Mouse (Mus musculus): ENCODE measurements around the gene Zbtb16. TPM values are rescaled to one million over a fixed set of nuclear protein-coding genes. Genes with fewer than 3 reads are reported as not detected.

Gene Zbtb16
- polyA plus RNA-seq, 1 experiment from 2014 or later = 2.3 TPM

DNA sequence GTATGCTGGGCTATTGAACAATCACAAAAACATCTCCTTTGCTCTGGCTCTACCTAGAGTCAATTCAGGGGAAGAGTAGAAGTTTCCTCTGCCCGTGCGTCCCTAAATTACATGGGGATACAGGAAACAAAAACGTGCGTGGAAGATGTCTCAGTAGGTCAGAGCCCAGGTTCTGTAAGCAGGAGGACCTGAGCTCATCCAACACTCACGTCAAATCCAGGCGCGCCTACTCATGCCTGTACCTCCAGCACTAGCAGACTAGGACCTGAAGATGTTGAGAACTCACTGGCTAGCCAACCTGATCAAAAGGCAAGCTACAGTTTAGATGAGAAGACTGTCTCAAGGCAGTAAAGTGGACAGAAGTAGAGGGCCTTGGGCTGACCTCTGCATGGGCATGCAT lies 198.9 kb downstream of the Zbtb16 start:
- no peak for DNase-seq (ENCODE audit: low spot score)

DNA sequence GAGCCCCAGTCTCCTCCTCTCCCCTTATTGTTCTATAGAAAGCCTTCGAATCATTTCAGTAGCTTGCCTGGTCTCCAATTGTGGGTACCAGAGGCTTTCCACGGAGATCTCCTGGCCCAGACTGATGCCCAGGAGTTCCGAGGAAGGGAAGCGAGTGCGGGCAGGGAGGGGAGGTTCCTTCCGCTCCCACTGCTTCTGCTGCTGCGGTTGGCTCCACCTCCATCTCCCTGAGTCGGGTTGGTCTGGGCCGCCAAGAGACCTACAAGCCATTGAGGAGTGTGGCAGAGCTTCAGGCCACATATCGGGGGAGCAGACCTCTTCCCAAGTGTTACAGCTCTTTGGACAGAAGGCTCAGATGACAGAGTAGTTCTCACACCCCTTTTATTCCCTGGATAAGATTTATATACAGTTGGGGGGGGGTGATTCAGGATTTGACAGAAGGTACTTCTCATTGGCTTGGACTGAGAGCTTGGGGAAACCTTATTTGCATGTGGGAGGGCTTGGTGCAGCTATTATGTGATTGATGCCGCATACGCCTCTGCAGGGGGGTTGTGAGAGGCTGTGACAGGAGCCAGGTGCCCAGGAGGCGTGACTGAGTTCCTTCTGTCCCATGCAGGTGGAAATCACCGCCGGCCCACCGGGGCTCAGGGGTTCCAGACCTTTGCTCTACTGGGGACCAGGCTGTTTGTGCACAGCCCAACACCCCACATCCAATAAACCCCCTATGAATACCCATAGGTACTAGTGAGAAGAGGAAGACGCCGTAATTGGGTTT lies 200.3 kb downstream of the Zbtb16 start:
- 48% methylated on average over 18 of the region's 18 CpGs for WGBS
- no peak for DNase-seq (ENCODE audit: low spot score)
- no peaks in the 10 kb centered on the region for H3K9me3 ChIP-seq (replicated peaks; ENCODE audit: control insufficient read depth, low read length)
- no peaks in the 10 kb centered on the region for H3K36me3 ChIP-seq (ENCODE audit: control insufficient read depth, insufficient read depth, low read length)
- no peak overlapping the region for H3K4me2 ChIP-seq (ENCODE audit: low read length)
- H3K27ac ChIP-seq (ENCODE audit: low read depth, low read length) = no peak overlapping the region
- H3K9ac ChIP-seq (ENCODE audit: low read length) = no peak overlapping the region
- H3K27me3 ChIP-seq (replicated peaks; ENCODE audit: control insufficient read depth, insufficient read depth, low read length) = 0 out of 2 replicates have a peak, but pooled peaks cover 7% of the 10 kb centered on the region
- H3K4me1 ChIP-seq (ENCODE audit: control insufficient read depth, insufficient read depth, low read length) = no peaks in the 10 kb centered on the region
- no peak overlapping the region for H3K4me3 ChIP-seq (ENCODE audit: low read depth, low read length)
- ATAC-seq = no peak

More for the DNA sequence above, 198.9 kb downstream of the Zbtb16 start:
- Histone ChIP-seq H3K27ac (ENCODE audit: low read depth, low read length) (no peak overlapping the region), H3K36me3 (ENCODE audit: control insufficient read depth, insufficient read depth, low read length) (no peaks in the 10 kb centered on the region), H3K9ac (ENCODE audit: low read length) (no peak overlapping the region), H3K27me3 (replicated peaks; ENCODE audit: control insufficient read depth, insufficient read depth, low read length) (0 out of 2 replicates have a peak, but pooled peaks cover 7% of the 10 kb centered on the region), H3K9me3 (replicated peaks; ENCODE audit: control insufficient read depth, low read length) (no peaks in the 10 kb centered on the region), H3K4me3 (ENCODE audit: low read depth, low read length) (no peak overlapping the region), H3K4me2 (ENCODE audit: low read length) (no peak overlapping the region), H3K4me1 (ENCODE audit: control insufficient read depth, insufficient read depth, low read length) (no peaks in the 10 kb centered on the region)
- 91% methylated on average over 7 of the region's 7 CpGs for WGBS
- no peak for ATAC-seq

DNA sequence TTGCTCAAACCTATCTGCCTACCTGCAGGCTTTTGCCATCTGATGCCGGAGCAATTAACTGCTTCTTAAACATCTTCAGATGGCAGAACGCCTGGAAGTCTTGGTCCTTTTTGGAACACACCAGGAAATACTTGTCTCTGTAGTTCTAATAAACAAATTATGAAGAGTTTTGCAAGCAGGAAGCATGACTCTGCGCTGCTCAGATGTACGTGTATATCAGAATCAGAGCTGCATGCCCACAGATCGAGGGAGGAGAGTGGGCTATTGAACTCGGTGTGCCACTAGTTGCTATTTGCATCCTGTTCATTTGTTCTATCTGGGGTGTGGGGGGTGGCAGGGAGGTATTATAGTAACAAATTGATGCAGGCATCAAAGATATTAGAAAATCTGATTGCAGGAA lies 202.9 kb downstream of the Zbtb16 start:
- Histone ChIP-seq H3K27ac (ENCODE audit: low read depth, low read length) (no peak overlapping the region), H3K9me3 (replicated peaks; ENCODE audit: control insufficient read depth, low read length) (no peaks in the 10 kb centered on the region), H3K4me2 (ENCODE audit: low read length) (no peak overlapping the region), H3K36me3 (ENCODE audit: control insufficient read depth, insufficient read depth, low read length) (no peaks in the 10 kb centered on the region), H3K9ac (ENCODE audit: low read length) (no peak overlapping the region), H3K27me3 (replicated peaks; ENCODE audit: control insufficient read depth, insufficient read depth, low read length) (no peaks in the 10 kb centered on the region), H3K4me1 (ENCODE audit: control insufficient read depth, insufficient read depth, low read length) (no peaks in the 10 kb centered on the region), H3K4me3 (ENCODE audit: low read depth, low read length) (no peak overlapping the region)
- 81% methylated on average over 6 of the region's 6 CpGs for WGBS
- ATAC-seq (no peak), DNase-seq (ENCODE audit: low spot score) (no peak)

DNA sequence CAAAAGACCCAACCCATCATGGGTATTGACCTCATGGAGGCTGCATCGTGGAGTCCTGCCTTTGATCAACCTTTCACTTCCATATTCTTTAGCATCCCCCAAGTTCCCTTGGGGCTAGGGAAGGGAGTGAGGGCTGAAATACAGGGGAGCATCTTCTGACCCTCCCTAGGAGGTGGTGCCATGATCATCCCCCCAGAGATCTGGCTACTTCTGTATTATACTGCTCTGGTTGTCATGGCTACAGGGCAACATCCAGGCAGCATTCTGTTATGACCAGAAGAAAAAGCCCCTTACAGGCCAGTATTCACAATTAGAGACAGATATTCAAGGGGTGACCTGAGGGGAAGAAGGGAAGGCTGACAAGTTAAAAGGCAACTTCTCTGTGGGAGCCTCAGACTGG lies 216.8 kb downstream of the Zbtb16 start:
- H3K4me3 ChIP-seq (ENCODE audit: low read depth, low read length) = no peak overlapping the region
- H3K9me3 ChIP-seq (replicated peaks; ENCODE audit: control insufficient read depth, low read length) = no peaks in the 10 kb centered on the region
- H3K9ac ChIP-seq (ENCODE audit: low read length) = no peak overlapping the region
- H3K27ac ChIP-seq (ENCODE audit: low read depth, low read length) = no peak overlapping the region
- no peak overlapping the region for H3K4me2 ChIP-seq (ENCODE audit: low read length)
- ATAC-seq (no peak), DNase-seq (ENCODE audit: low spot score) (no peak)
- H3K4me1 ChIP-seq (ENCODE audit: control insufficient read depth, insufficient read depth, low read length) = no peaks in the 10 kb centered on the region
- H3K36me3 ChIP-seq (ENCODE audit: control insufficient read depth, insufficient read depth, low read length) = no peaks in the 10 kb centered on the region
- H3K27me3 ChIP-seq (replicated peaks; ENCODE audit: control insufficient read depth, insufficient read depth, low read length) = no peaks in the 10 kb centered on the region
- WGBS = 73% methylated on average over 1 of the region's 1 CpGs

GRCm38 (mm10) chr9:48618589-48618988 lies 217.4 kb downstream of the Zbtb16 start:
- peak; percentile 66; the same call in 1 of the 2 replicates for ATAC-seq
- Histone ChIP-seq H3K9me3 (replicated peaks; ENCODE audit: control insufficient read depth, low read length) (no peaks in the 10 kb centered on the region), H3K4me2 (ENCODE audit: low read length) (0 out of 2 replicates have a peak overlapping the region, but pooled peaks have one; percentile 18), H3K27me3 (replicated peaks; ENCODE audit: control insufficient read depth, insufficient read depth, low read length) (no peaks in the 10 kb centered on the region), H3K4me1 (ENCODE audit: control insufficient read depth, insufficient read depth, low read length) (no peaks in the 10 kb centered on the region), H3K36me3 (ENCODE audit: control insufficient read depth, insufficient read depth, low read length) (no peaks in the 10 kb centered on the region), H3K4me3 (ENCODE audit: low read depth, low read length) (no peak overlapping the region), H3K9ac (ENCODE audit: low read length) (no peak overlapping the region), H3K27ac (ENCODE audit: low read depth, low read length) (no peak overlapping the region)
- peak; percentile 92 for DNase-seq (ENCODE audit: low spot score)
- 22% methylated on average over 6 of the region's 6 CpGs for WGBS

DNA sequence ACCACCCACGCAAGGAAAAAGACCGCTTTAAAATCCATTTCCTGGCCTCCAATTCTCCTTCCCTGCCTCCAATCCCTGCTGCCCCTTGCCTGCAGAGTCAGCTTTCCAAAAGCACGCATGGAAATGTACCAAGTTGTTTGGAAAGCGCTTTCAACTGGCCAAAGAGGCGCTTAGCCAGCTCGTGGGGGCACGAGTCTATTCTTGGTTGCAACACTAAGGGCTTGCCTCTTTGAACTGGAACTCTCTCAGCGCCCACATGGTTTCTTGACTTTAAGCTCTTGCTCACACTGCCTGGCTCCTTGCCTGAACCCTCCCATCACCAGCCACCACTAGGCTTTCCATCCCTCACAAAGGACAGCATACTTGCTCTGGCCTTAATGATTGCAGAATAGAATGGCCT lies 217.9 kb downstream of the Zbtb16 start:
- Histone ChIP-seq H3K9me3 (replicated peaks; ENCODE audit: control insufficient read depth, low read length) (no peaks in the 10 kb centered on the region), H3K4me1 (ENCODE audit: control insufficient read depth, insufficient read depth, low read length) (no peaks in the 10 kb centered on the region), H3K36me3 (ENCODE audit: control insufficient read depth, insufficient read depth, low read length) (no peaks in the 10 kb centered on the region), H3K9ac (ENCODE audit: low read length) (no peak overlapping the region), H3K4me2 (ENCODE audit: low read length) (no peak overlapping the region), H3K27me3 (replicated peaks; ENCODE audit: control insufficient read depth, insufficient read depth, low read length) (no peaks in the 10 kb centered on the region), H3K27ac (ENCODE audit: low read depth, low read length) (no peak overlapping the region), H3K4me3 (ENCODE audit: low read depth, low read length) (no peak overlapping the region)
- 81% methylated on average over 8 of the region's 8 CpGs for WGBS
- DNase-seq (ENCODE audit: low spot score) (no peak), ATAC-seq (no peak; the same call in 1 of the 2 replicates)

GRCm38 (mm10) chr9:48617511-48618010 lies 218.5 kb downstream of the Zbtb16 start:
- no peaks in the 10 kb centered on the region for H3K4me1 ChIP-seq (ENCODE audit: control insufficient read depth, insufficient read depth, low read length)
- ATAC-seq (no peak), DNase-seq (ENCODE audit: low spot score) (no peak)
- no peaks in the 10 kb centered on the region for H3K9me3 ChIP-seq (replicated peaks; ENCODE audit: control insufficient read depth, low read length)
- H3K27ac ChIP-seq (ENCODE audit: low read depth, low read length) = no peak overlapping the region
- no peak overlapping the region for H3K4me3 ChIP-seq (ENCODE audit: low read depth, low read length)
- H3K27me3 ChIP-seq (replicated peaks; ENCODE audit: control insufficient read depth, insufficient read depth, low read length) = no peaks in the 10 kb centered on the region
- no peak overlapping the region for H3K9ac ChIP-seq (ENCODE audit: low read length)
- H3K36me3 ChIP-seq (ENCODE audit: control insufficient read depth, insufficient read depth, low read length) = no peaks in the 10 kb centered on the region
- 90% methylated on average over 3 of the region's 3 CpGs for WGBS
- H3K4me2 ChIP-seq (ENCODE audit: low read length) = no peak overlapping the region

GRCm38 (mm10) chr9:48613221-48613620 lies 222.8 kb downstream of the Zbtb16 start:
- H3K9ac ChIP-seq (ENCODE audit: low read length) = no peak overlapping the region
- DNase-seq (ENCODE audit: low spot score) (no peak), ATAC-seq (no peak)
- no peaks in the 10 kb centered on the region for H3K4me1 ChIP-seq (ENCODE audit: control insufficient read depth, insufficient read depth, low read length)
- no peaks in the 10 kb centered on the region for H3K36me3 ChIP-seq (ENCODE audit: control insufficient read depth, insufficient read depth, low read length)
- no peaks in the 10 kb centered on the region for H3K27me3 ChIP-seq (replicated peaks; ENCODE audit: control insufficient read depth, insufficient read depth, low read length)
- no peak overlapping the region for H3K27ac ChIP-seq (ENCODE audit: low read depth, low read length)
- no peaks in the 10 kb centered on the region for H3K9me3 ChIP-seq (replicated peaks; ENCODE audit: control insufficient read depth, low read length)
- no peak overlapping the region for H3K4me3 ChIP-seq (ENCODE audit: low read depth, low read length)
- WGBS = 86% methylated on average over 4 of the region's 4 CpGs
- H3K4me2 ChIP-seq (ENCODE audit: low read length) = no peak overlapping the region

- Histone ChIP-seq H3K9me3 (replicated peaks; ENCODE audit: control insufficient read depth, low read length) (no peaks in the 10 kb centered on the region), H3K9ac (ENCODE audit: low read length) (no peak overlapping the region), H3K36me3 (ENCODE audit: control insufficient read depth, insufficient read depth, low read length) (no peaks in the 10 kb centered on the region), H3K4me1 (ENCODE audit: control insufficient read depth, insufficient read depth, low read length) (no peaks in the 10 kb centered on the region), H3K4me3 (ENCODE audit: low read depth, low read length) (no peak overlapping the region), H3K27me3 (replicated peaks; ENCODE audit: control insufficient read depth, insufficient read depth, low read length) (no peaks in the 10 kb centered on the region), H3K27ac (ENCODE audit: low read depth, low read length) (no peak overlapping the region), H3K4me2 (ENCODE audit: low read length) (no peak overlapping the region)
- DNase-seq (ENCODE audit: low spot score) (no peak), ATAC-seq (no peak)
- 85% methylated on average over 5 of the region's 5 CpGs for WGBS
These were observed 223.5 kb downstream of the Zbtb16 start for GRCm38 (mm10) chr9:48612542-48612941.

Measured in forebrain, embryonic 14.5 days (tissue).